Comparison of ENCODE assay signal across 28 mouse cellular contexts in the genomic region with DNA sequence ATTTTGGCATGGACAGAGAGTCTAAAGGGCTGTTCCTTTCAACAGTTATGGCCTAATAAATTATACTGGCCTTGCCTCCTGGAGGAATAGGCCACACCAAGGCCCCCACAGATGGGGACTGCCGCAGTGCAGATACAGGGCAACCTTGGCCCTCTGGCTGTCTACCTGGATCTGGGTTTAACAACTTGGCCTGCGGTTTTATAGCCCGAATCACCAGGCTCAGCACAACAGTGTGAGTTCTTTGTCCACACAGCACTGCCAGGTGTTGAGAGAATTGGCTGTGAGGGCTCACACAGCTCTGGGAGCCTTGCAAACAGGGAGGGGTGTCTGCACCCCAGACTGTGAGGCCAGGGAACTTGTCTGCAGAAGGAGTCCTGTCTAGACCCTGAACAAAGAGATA. TPM values are rescaled to one million over a fixed set of nuclear protein-coding genes. Genes with fewer than 3 reads are reported as not detected.
DNase-seq lines count a peak whose midpoint lies in the region; ATAC-seq lines count a peak whose summit lies in the region.
"Had no signal": no experiment of that assay in that cellular context is flagged by ENCODE, and none has a peak within 500 bp of the region (broad histone marks: within the 10 kb centered on the region; RNA-seq: fewer than 3 reads in every experiment).

No protein-coding gene starts in this region.

- WGBS in intestine, embryonic 16.5 days = 62% methylated on average over 3 of the region's 3 CpGs
- WGBS in limb, embryonic 12.5 days = 21% methylated on average over 3 of the region's 3 CpGs

- no peak overlapping the region for H3K27ac ChIP-seq in intestine, embryonic 16.5 days (ENCODE audit: low read length)
- H3K27ac ChIP-seq in limb, embryonic 12.5 days = peak overlapping the region; percentile 89
- H3K27ac ChIP-seq: embryonic facial prominence, embryonic 12.5 days; forebrain, embryonic 15.5 days; hindbrain, embryonic 13.5 days; kidney, embryonic 15.5 days; liver, embryonic 13.5 days; midbrain, embryonic 12.5 days; neural tube, embryonic 12.5 days had no signal

- peaks cover 6% of the 10 kb centered on the region; the same call in 1 of the 2 replicates for H3K4me1 ChIP-seq in intestine, embryonic 16.5 days (ENCODE audit: control insufficient read depth, insufficient read depth, low read length)
- peaks cover 21% of the 10 kb centered on the region for H3K4me1 ChIP-seq in limb, embryonic 12.5 days (replicated peaks)
- H3K4me1 ChIP-seq: embryonic facial prominence, embryonic 12.5 days; forebrain, embryonic 15.5 days; hindbrain, embryonic 13.5 days; liver, embryonic 13.5 days; midbrain, embryonic 12.5 days; neural tube, embryonic 12.5 days had no signal

- H3K36me3 ChIP-seq in intestine, embryonic 16.5 days (ENCODE audit: control insufficient read depth, insufficient read depth, low read length) = no peaks in the 10 kb centered on the region
- H3K36me3 ChIP-seq in limb, embryonic 12.5 days = no peaks in the 10 kb centered on the region
- H3K36me3 ChIP-seq: embryonic facial prominence, embryonic 12.5 days; forebrain, embryonic 15.5 days; hindbrain, embryonic 13.5 days; kidney, embryonic 15.5 days; liver, embryonic 13.5 days; midbrain, embryonic 12.5 days; neural tube, embryonic 12.5 days had no signal

- H3K9me3 ChIP-seq in intestine, embryonic 16.5 days (ENCODE audit: control insufficient read depth, low read length) = no peaks in the 10 kb centered on the region
- H3K9me3 ChIP-seq in limb, embryonic 12.5 days = 0 out of 2 replicates have a peak, but pooled peaks cover 3% of the 10 kb centered on the region
- H3K9me3 ChIP-seq: embryonic facial prominence, embryonic 12.5 days; forebrain, embryonic 15.5 days; hindbrain, embryonic 13.5 days; kidney, embryonic 15.5 days; liver, embryonic 13.5 days; midbrain, embryonic 12.5 days; neural tube, embryonic 12.5 days had no signal

- no peak overlapping the region for H3K4me2 ChIP-seq in intestine, embryonic 16.5 days (ENCODE audit: low read depth, low read length)
- H3K4me2 ChIP-seq in limb, embryonic 12.5 days = no peak overlapping the region
- H3K4me2 ChIP-seq: embryonic facial prominence, embryonic 12.5 days; forebrain, embryonic 15.5 days; hindbrain, embryonic 13.5 days; kidney, embryonic 15.5 days; liver, embryonic 13.5 days; midbrain, embryonic 12.5 days; neural tube, embryonic 12.5 days had no signal

- H3K4me3 ChIP-seq in intestine, embryonic 16.5 days (ENCODE audit: low read length) = no peak overlapping the region
- no peak overlapping the region for H3K4me3 ChIP-seq in limb, embryonic 12.5 days (replicated peaks)
- H3K4me3 ChIP-seq: embryonic facial prominence, embryonic 12.5 days; forebrain, embryonic 15.5 days; hindbrain, embryonic 13.5 days; kidney, embryonic 15.5 days; liver, embryonic 13.5 days; megakaryocyte, embryonic 14.5 days; midbrain, embryonic 12.5 days; myocyte; neural tube, embryonic 12.5 days had no signal

- H3K9ac ChIP-seq in intestine, embryonic 16.5 days (ENCODE audit: low read depth, low read length) = no peak overlapping the region
- no peak overlapping the region for H3K9ac ChIP-seq in limb, embryonic 12.5 days (replicated peaks)
- H3K9ac ChIP-seq: embryonic facial prominence, embryonic 12.5 days; forebrain, embryonic 15.5 days; hindbrain, embryonic 13.5 days; kidney, embryonic 15.5 days; liver, embryonic 13.5 days; midbrain, embryonic 12.5 days; neural tube, embryonic 12.5 days had no signal

- H3K27me3 ChIP-seq in intestine, embryonic 16.5 days (replicated peaks; ENCODE audit: control insufficient read depth, insufficient read depth, low read length) = no peaks in the 10 kb centered on the region
- no peaks in the 10 kb centered on the region for H3K27me3 ChIP-seq in limb, embryonic 12.5 days
- H3K27me3 ChIP-seq: embryonic facial prominence, embryonic 12.5 days; forebrain, embryonic 15.5 days; hindbrain, embryonic 13.5 days; kidney, embryonic 15.5 days; liver, embryonic 13.5 days; midbrain, embryonic 12.5 days; neural tube, embryonic 12.5 days; Patski had no signal

- DNase-seq in adrenal gland, adult 8-10 months = peak; percentile 49
- DNase-seq in adrenal gland, postnatal 10 days = no peak
- DNase-seq in adrenal gland, postnatal 25 days = peak; percentile 18
- no peak for DNase-seq in left cerebral cortex, adult 18-20 months (ENCODE audit: low spot score in 2 of 2)
- no peak for DNase-seq in frontal cortex, postnatal 25 days (ENCODE audit: low spot score in 2 of 2)
- DNase-seq in adipocyte (ENCODE audit: low spot score) = no peak
- DNase-seq: cerebellum, adult 8-10 months; cerebellum, postnatal 25 days; heart, postnatal 14 days; kidney, adult 18-20 months; layer of hippocampus, adult 9-11 months; liver, embryonic 13.5 days; lung, adult 18-20 months; lung, postnatal 4 days; thymus, adult 2 months; thymus, postnatal 36 days had no signal

- peak; percentile 76 for ATAC-seq in intestine, embryonic 16.5 days
- ATAC-seq in limb, embryonic 12.5 days (ENCODE audit: insufficient number of reproducible peaks, insufficient read depth, low FRiP score, low TSS enrichment, low read depth) = peak; percentile 86
- ATAC-seq: forebrain, embryonic 15.5 days; lung, postnatal 0 days; Patski had no signal

RNA-seq across cellular contexts. Expression of gene Kat6b, which starts 18.8 kb away (rescaled TPM):
- total RNA-seq in adrenal gland, adult 8-10 months (2022) = 10 to 100 TPM; 45.4 to 64.1 (median 52.1) TPM
- 10 to 100 TPM; 31.7 to 51.3 TPM for total RNA-seq in adrenal gland, postnatal 10 days (2021)
- total RNA-seq in adrenal gland, postnatal 25 days (2021) = 46.8 and 57.7 TPM in 2 replicates
- polyA plus RNA-seq in intestine, embryonic 16.5 days (2015; fragmentation: Nextera tagmentation; extraction: Ambion mirVana) = 7.1 and 8.0 TPM in 2 replicates
- 30.9 and 31.3 TPM in 2 replicates for polyA plus RNA-seq in limb, embryonic 12.5 days (2016; fragmentation: Nextera tagmentation; extraction: Ambion mirVana)
- total RNA-seq in left cerebral cortex, adult 18-20 months (2021) = 100 to 1,000 TPM; 126 to 132 TPM

Comparison
In these comparisons a context has a peak if more than half of its experiments do, and no peak if none do; other contexts are left out.
1. DNase-seq: peak in adrenal gland, adult 8-10 months (single experiment) and adrenal gland, postnatal 25 days (single experiment); none in adrenal gland, postnatal 10 days (single experiment), left cerebral cortex, adult 18-20 months (0 of 2), frontal cortex, postnatal 25 days (0 of 2) and adipocyte (single experiment).